Mouse (Mus musculus) neural tube, embryonic 13.5 days (tissue): ENCODE results near the gene Cd68. TPM values are rescaled to one million over a fixed set of nuclear protein-coding genes. Genes with fewer than 3 reads are reported as not detected.

Experiments
- ATAC-seq: fragments of 200-750 bp; cut with Nextera tagmentation; 2 replicates; pipeline ENCODE4 v1.8.0; 2017; ENCODE audit warnings: low read depth, mild to moderate bottlenecking, moderate TSS enrichment, moderate library complexity
- H3K27ac ChIP-seq: fragments of 300-500 bp; sonication (generic); replicated peaks from 2 replicates; pipeline ENCODE4 v1.5.1; 2015; ENCODE audit warnings: moderate library complexity, mild to moderate bottlenecking, inconsistent platforms
- H3K27me3 ChIP-seq: fragments of 300-500 bp; sonication (generic); 2 replicates; pipeline ENCODE4 v1.6.1; 2015; ENCODE audit warnings: mild to moderate bottlenecking, inconsistent platforms
- H3K36me3 ChIP-seq: fragments of 300-500 bp; sonication (generic); 2 replicates; pipeline ENCODE4 v1.6.1; 2015; ENCODE audit warnings: mild to moderate bottlenecking, inconsistent platforms
- H3K4me1 ChIP-seq: fragments of 300-500 bp; sonication (generic); replicated peaks from 2 replicates; pipeline ENCODE4 v1.6.1; 2015; ENCODE audit warnings: inconsistent platforms
- H3K4me2 ChIP-seq: fragments of 300-500 bp; sonication (generic); 2 replicates; pipeline ENCODE4 v1.6.1; 2015; ENCODE audit warnings: inconsistent platforms, mild to moderate bottlenecking, moderate library complexity
- H3K4me3 ChIP-seq: fragments of 300-500 bp; sonication (generic); 2 replicates; pipeline ENCODE4 v1.5.1; 2015; ENCODE audit warnings: mild to moderate bottlenecking, inconsistent platforms
- H3K9ac ChIP-seq: fragments of 300-500 bp; sonication (generic); 2 replicates; pipeline ENCODE4 v1.6.1; 2015; ENCODE audit warnings: moderate library complexity, mild to moderate bottlenecking, inconsistent platforms
- H3K9me3 ChIP-seq: fragments of 300-500 bp; sonication (generic); 2 replicates; pipeline ENCODE4 v1.6.1; 2016; ENCODE audit warnings: inconsistent platforms
- whole genome bisulfite sequencing: fragments of 180-500 bp; shearing (Covaris S2); methylation state at CpG from one replicate; pipeline ENCODE4 v1.1.7; 2015; 5-methylcytosine and 5-hydroxymethylcytosine counted together
- polyA plus RNA-seq: library from polyadenylated mRNA; unstranded; fragments of >200 nt; fragmentation: Nextera tagmentation; extraction: Ambion mirVana; gene quantifications from 2 replicates; pipeline ENCODE4 v1.2.1, GENCODE M21; 2015

Gene Cd68
- polyA plus RNA-seq, 1 experiment from 2014 or later = 9.8 TPM

- no peak for ATAC-seq
- H3K9ac ChIP-seq = no peak overlapping the region
- H3K4me1 ChIP-seq = peaks cover 12% of the 10 kb centered on the region
- no peak overlapping the region for H3K27ac ChIP-seq
- H3K4me3 ChIP-seq = no peak overlapping the region
- H3K9me3 ChIP-seq = no peaks in the 10 kb centered on the region
- no peaks in the 10 kb centered on the region for H3K36me3 ChIP-seq
- no peaks in the 10 kb centered on the region for H3K27me3 ChIP-seq
- no peak overlapping the region for H3K4me2 ChIP-seq
- WGBS = 86% methylated on average over 6 of the region's 6 CpGs
Measured at GRCm38 (mm10) chr11:69692863-69693262, 26.9 kb upstream of the Cd68 start.

DNA sequence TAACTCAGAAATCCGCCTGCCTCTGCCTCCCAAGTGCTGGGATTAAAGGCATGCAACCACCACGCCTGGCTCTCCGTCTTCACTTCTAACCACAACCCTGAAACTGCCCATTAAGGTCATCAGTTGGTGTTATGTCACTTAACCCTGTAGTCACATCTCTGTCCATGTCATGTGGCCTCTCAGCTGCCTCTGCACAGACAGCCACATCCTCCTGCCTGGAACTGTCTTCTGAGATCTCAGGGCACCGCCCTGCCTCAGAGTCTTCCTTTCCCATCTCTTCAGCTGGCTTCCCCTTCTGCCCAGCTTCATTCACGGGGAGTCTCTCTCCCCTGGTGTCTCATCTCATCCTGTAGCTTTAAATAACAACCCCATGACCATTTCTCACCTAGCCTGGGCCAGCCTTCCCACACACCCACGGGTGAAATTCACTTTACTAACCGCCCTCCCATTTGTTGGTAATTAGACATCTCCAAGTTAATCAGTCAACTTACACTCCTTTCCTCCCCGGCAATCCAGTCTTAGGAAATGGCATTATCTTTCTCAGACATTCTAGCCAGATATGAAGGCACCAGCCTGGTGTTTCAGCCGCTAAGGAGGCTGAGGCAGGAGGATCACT lies 26.4 kb upstream of the Cd68 start:
- Histone ChIP-seq H3K27me3 (no peaks in the 10 kb centered on the region), H3K4me1 (peaks cover 12% of the 10 kb centered on the region), H3K27ac (no peak overlapping the region), H3K4me3 (no peak overlapping the region), H3K9me3 (no peaks in the 10 kb centered on the region), H3K4me2 (no peak overlapping the region), H3K9ac (no peak overlapping the region), H3K36me3 (no peaks in the 10 kb centered on the region)
- WGBS = 74% methylated on average over 9 of the region's 9 CpGs
- no peak for ATAC-seq

- WGBS = 96% methylated on average over 1 of the region's 1 CpGs
- H3K4me3 ChIP-seq = no peak overlapping the region
- no peak for ATAC-seq
Measured at GRCm38 (mm10) chr11:69689891-69690290, 23.9 kb upstream of the Cd68 start.

DNA sequence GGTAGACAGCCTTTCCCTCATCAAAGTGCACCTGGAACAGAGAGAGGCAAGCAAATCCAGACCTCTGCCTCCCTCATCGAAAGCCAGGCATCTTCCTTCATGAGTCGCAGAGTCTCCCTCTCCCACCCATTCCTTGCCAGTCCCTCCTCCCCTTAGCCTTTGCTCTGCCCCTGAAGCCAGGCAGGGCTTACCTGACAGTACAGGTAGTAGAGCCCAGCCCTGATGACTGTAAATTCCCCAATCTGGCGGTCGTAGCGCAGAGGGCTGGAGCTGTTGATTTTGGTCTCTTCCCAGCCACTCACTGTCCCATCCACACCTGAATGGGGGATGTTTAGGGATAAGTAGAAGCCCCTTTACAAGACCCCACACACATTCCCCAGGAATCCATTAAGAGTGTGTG lies 21.1 kb upstream of the Cd68 start:
- no peaks in the 10 kb centered on the region for H3K9me3 ChIP-seq

More at GRCm38 (mm10) chr11:69689891-69690290, 23.9 kb upstream of the Cd68 start:
- Histone ChIP-seq H3K27me3 (no peaks in the 10 kb centered on the region), H3K4me2 (no peak overlapping the region), H3K9me3 (no peaks in the 10 kb centered on the region), H3K4me1 (peaks cover 15% of the 10 kb centered on the region; the same call in 1 of the 2 replicates), H3K36me3 (no peaks in the 10 kb centered on the region), H3K9ac (no peak overlapping the region), H3K27ac (no peak overlapping the region)

DNA sequence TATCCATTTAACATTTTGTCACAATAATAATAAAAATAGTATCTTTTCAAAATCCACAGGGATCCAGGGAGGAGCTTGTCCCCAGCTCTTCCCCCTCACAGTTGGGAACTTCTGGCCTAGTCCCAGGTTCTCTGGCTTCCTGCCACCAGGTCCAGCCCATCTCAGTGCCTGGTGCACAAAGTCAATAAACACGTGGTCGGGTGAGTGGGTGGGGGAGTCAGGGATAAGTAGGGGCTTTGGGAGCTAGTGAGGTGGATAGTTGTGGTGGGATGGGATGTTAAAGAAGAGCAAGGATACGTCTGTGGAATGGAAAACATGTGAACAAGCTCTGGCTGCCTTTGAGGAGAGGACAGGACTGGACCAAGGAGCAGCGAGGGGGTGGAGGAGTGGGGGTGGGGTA lies 20.4 kb upstream of the Cd68 start:
- Histone ChIP-seq H3K4me3 (no peak overlapping the region), H3K27me3 (no peaks in the 10 kb centered on the region), H3K9me3 (no peaks in the 10 kb centered on the region), H3K9ac (0 out of 2 replicates have a peak overlapping the region, but pooled peaks have one; percentile 34), H3K27ac (no peak overlapping the region), H3K4me1 (peaks cover 26% of the 10 kb centered on the region), H3K36me3 (no peaks in the 10 kb centered on the region), H3K4me2 (no peak overlapping the region)
- WGBS = 19% methylated on average over 4 of the region's 4 CpGs
- no peak for ATAC-seq

More for the DNA sequence above, 21.1 kb upstream of the Cd68 start:
- Histone ChIP-seq H3K9ac (0 out of 2 replicates have a peak overlapping the region, but pooled peaks have one; percentile 34), H3K4me1 (peaks cover 26% of the 10 kb centered on the region), H3K4me2 (no peak overlapping the region), H3K4me3 (no peak overlapping the region), H3K27ac (no peak overlapping the region), H3K36me3 (no peaks in the 10 kb centered on the region), H3K27me3 (no peaks in the 10 kb centered on the region)
- 65% methylated on average over 5 of the region's 5 CpGs for WGBS
- ATAC-seq = no peak

DNA sequence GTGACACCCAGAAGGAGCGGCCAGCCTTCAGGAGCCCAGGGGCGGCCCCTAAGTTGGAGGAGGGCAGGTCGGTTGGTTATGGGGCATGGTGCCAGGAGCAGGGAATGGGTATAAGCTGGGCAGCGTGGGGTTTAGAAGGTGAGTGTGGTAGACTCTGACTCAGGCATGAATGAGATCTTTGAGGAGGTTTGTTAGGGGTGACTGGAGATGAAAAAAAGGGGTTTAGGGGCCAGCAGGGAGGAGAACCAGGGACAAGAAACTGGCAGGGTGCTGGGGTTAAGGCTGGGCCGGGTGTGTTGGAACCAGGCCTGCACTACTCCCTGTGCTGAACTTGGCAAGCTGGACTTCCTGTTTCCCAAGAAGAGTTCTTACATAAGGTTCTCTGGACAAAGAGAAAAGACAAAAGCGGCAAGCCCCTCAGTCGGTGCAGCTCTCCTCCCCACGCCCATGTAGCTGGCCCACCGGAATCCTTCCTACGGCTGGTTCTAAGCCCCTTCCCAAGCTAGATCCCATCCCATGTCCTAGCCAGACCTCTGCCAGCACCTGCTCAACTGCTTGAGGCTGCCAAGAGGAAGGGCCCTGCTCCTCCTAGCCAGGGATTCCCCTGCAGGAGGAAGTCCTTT lies 19.7 kb upstream of the Cd68 start, which contains the start of gene Tnfsf13:
TSS of gene Tnfsf13 (minus strand) at position 259 of the 623 bp plus-strand sequence.
- H3K4me1 ChIP-seq = peaks cover 33% of the 10 kb centered on the region

DNA sequence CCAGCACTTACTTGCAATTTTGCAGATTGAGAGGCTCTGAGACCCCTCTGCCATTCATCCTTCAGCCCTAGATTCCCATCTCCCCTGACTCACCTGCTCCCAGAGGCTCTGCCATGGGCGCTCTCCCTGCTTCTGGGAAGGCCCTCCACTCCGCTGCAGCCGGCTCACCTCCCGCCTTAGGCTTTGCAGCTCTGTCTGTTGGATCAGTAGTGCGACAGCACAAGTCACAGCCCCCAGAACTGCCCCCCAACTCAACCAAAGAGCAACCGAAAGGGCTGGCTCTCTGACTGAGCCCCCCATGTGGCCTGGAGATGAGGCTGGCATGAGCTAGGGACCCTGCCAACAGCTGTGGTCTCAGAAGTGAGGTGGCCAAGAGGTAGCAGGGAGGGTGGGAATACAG lies 19.0 kb upstream of the Cd68 start:
- WGBS = 85% methylated on average over 6 of the region's 6 CpGs
- no peak overlapping the region for H3K4me2 ChIP-seq
- H3K27ac ChIP-seq = 0 out of 2 replicates have a peak overlapping the region, but pooled peaks have one; percentile 9
- H3K4me3 ChIP-seq = no peak overlapping the region
- H3K4me1 ChIP-seq = peaks cover 40% of the 10 kb centered on the region
- H3K36me3 ChIP-seq = peaks cover 4% of the 10 kb centered on the region
- H3K9me3 ChIP-seq = no peaks in the 10 kb centered on the region
- no peaks in the 10 kb centered on the region for H3K27me3 ChIP-seq
- peak overlapping the region; percentile 36 for H3K9ac ChIP-seq
- no peak for ATAC-seq

More for the DNA sequence above, 19.7 kb upstream of the Cd68 start, which contains the start of gene Tnfsf13:
- no peaks in the 10 kb centered on the region for H3K9me3 ChIP-seq
- H3K27ac ChIP-seq = peak within 1 kb of the TSS; percentile 74
- ATAC-seq = no peak
- 63% methylated on average over 10 of the region's 10 CpGs for WGBS
- H3K4me2 ChIP-seq = no peak within 1 kb of the TSS
- no peaks in the 10 kb centered on the region for H3K36me3 ChIP-seq
- no peak within 1 kb of the TSS for H3K4me3 ChIP-seq
- peak within 1 kb of the TSS; percentile 36 for H3K9ac ChIP-seq
- H3K27me3 ChIP-seq = no peaks in the 10 kb centered on the region

DNA sequence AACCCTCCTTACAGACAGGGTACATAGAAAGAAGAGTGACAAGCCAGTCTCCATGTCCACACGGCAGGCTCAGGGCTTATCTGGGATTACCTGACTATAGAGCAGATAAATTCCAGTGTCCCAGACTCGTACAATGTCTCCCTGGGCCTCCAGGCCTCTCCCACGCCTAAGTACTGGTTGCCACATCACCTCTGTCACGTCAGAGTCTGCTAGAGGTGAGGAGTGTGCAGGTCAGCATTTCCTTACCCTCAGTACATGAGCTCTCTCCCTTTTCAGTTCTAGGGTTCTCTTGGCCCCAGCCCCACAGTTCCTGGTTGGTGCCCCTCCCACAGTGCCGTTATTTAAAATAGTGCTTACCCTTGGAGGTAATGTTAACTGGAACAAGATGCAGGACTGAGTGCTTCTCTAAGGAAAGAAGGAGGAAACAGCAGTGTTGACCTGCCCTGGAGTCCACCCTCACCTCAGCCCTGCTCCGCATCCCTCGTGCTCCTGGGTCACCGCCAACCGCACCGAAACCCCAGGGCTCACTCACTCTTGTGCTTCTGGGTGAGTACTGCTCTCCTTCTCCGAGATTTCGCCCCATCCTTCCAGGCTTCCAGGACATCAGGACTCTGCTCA lies 18.3 kb upstream of the Cd68 start:
- H3K9me3 ChIP-seq = no peaks in the 10 kb centered on the region
- 83% methylated on average over 12 of the region's 12 CpGs for WGBS
- no peak overlapping the region for H3K9ac ChIP-seq
- peaks cover 9% of the 10 kb centered on the region for H3K36me3 ChIP-seq
- ATAC-seq = no peak
- no peak overlapping the region for H3K27ac ChIP-seq
- no peaks in the 10 kb centered on the region for H3K27me3 ChIP-seq
- no peak overlapping the region for H3K4me3 ChIP-seq
- H3K4me2 ChIP-seq = no peak overlapping the region
- peaks cover 46% of the 10 kb centered on the region for H3K4me1 ChIP-seq

DNA sequence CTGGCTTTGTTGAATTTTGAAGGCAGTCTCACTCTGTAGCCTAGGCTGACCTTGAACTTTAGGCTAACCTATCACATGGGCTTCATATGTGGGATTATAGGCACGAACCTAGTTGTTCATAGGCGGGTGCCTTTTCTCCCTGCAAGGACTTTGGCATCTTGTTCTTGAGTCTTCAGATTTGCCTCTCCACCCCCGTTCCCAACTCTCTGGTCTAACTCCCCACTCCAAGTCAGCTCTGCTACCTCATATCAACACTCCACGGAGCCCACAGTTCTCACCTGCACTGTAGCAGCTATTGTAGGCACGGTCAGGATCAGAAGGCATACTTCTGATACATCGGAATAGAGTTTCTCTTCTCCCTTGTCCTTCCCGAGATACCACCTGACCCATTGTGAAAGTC lies 17.6 kb upstream of the Cd68 start:
- no peak for ATAC-seq
- Histone ChIP-seq H3K4me2 (no peak overlapping the region), H3K36me3 (peaks cover 15% of the 10 kb centered on the region), H3K9me3 (no peaks in the 10 kb centered on the region), H3K9ac (peak overlapping the region; percentile 84; the same call in 1 of the 2 replicates), H3K4me1 (peaks cover 52% of the 10 kb centered on the region), H3K27me3 (no peaks in the 10 kb centered on the region), H3K4me3 (no peak overlapping the region), H3K27ac (peak overlapping the region; percentile 75; the same call in 1 of the 2 replicates)
- WGBS = 82% methylated on average over 7 of the region's 7 CpGs

GRCm38 (mm10) chr11:69682840-69683533 lies 17.0 kb upstream of the Cd68 start:
- Histone ChIP-seq H3K4me3 (peak overlapping the region; percentile 5; the same call in 1 of the 2 replicates), H3K27ac (peak overlapping the region; percentile 92), H3K36me3 (peaks cover 21% of the 10 kb centered on the region), H3K9me3 (no peaks in the 10 kb centered on the region), H3K9ac (peak overlapping the region; percentile 84), H3K4me2 (peak overlapping the region; percentile 99), H3K4me1 (peaks cover 55% of the 10 kb centered on the region), H3K27me3 (no peaks in the 10 kb centered on the region)
- no peak; the same call in 1 of the 2 replicates for ATAC-seq
- 25% methylated on average over 12 of the region's 12 CpGs for whole genome bisulfite sequencing

GRCm38 (mm10) chr11:69682209-69682839 lies 16.4 kb upstream of the Cd68 start:
- peaks cover 55% of the 10 kb centered on the region for H3K4me1 ChIP-seq
- no peaks in the 10 kb centered on the region for H3K27me3 ChIP-seq
- ATAC-seq = peak; percentile 14; the same call in 1 of the 2 replicates
- H3K36me3 ChIP-seq = peaks cover 28% of the 10 kb centered on the region
- H3K9me3 ChIP-seq = no peaks in the 10 kb centered on the region
- peak overlapping the region; percentile 99 for H3K4me2 ChIP-seq
- H3K9ac ChIP-seq = peak overlapping the region; percentile 84
- peak overlapping the region; percentile 84 for H3K4me3 ChIP-seq
- peak overlapping the region; percentile 92 for H3K27ac ChIP-seq
- WGBS = 25% methylated on average over 24 of the region's 24 CpGs
